Mouse (Mus musculus) brain, embryonic 14.5 days (tissue): Measurements from ENCODE around the gene Mul1.

Experiments used
- CTCF ChIP-seq: fragments of 200-500 bp; IDR thresholded peaks from 2 replicates; pipeline ENCODE4 v1.5.1; 2012; ENCODE audit warnings: inconsistent platforms, mild to moderate bottlenecking, moderate library complexity, borderline replicate concordance; ENCODE audit not compliant: insufficient read depth, insufficient read length; ENCODE audit errors: extremely low read depth
- POLR2A ChIP-seq: fragments of 200-500 bp; IDR thresholded peaks from 2 replicates; pipeline ENCODE4 v1.6.1; 2012; ENCODE audit warnings: mild to moderate bottlenecking, inconsistent platforms, borderline replicate concordance; ENCODE audit not compliant: poor library complexity, insufficient read depth, insufficient read length, severe bottlenecking; ENCODE audit errors: extremely low read depth

- TF ChIP-seq CTCF = no peak
- peak; percentile 62; the same call in 1 of the 2 replicates for TF ChIP-seq POLR2A
Measured at GRCm38 (mm10) chr4:138434347-138435316, at the start of gene Mul1.
